Mouse (Mus musculus): ENCODE measurements around the gene Gm813.

DNA sequence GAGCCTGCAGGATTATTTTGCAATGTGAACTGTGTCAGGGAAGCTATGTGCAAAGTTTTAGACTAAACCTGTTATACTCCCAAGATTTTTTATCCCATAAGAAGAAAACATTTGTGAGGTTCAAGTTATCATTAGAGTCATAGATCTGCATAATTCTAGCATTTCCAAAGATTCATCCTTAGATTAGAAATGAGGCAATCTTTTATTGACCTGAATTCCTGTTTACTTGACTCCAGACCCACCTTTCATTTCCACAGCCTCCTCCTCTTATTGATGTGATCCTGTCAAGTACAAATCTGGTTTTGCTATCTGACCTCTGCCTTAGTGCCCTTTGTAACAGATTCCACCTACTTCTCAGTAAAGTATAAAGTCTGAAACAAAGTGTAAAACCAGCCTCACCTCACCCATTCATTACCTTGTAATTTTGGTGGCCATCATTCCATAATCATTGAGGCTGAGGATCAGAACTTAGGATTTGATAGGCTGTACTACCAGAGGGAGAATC lies 45.6 kb upstream of the Gm813 start:
- TF ChIP-seq POLR2A (IDR thresholded peaks at IDR 0.05; ENCODE audit: control insufficient read depth, extremely low read depth, insufficient read depth, low read length, poor library complexity), result no peak
- no peak for TF ChIP-seq CTCF (IDR thresholded peaks at IDR 0.05; ENCODE audit: borderline replicate concordance, control insufficient read depth, extremely low read depth, insufficient read depth, low read length, poor library complexity)

All from thymus, adult 2 months (tissue).